Mouse (Mus musculus) layer of hippocampus, adult 2 months (tissue): ENCODE data around the gene Crip1. TPM values are rescaled to one million over a fixed set of nuclear protein-coding genes. Genes with fewer than 3 reads are reported as not detected.

Source experiments
- DNase-seq, 2 experiments: peaks; one replicate each; pipeline ENCODE4 v3.0.0; 2022; ENCODE audit warnings: low spot score in 2 of 2
- H3K27ac ChIP-seq: fragments of 200-600 bp; 2 replicates; pipeline ENCODE4 v1.8.1; 2022
- H3K4me3 ChIP-seq: fragments of 200-600 bp; 2 replicates; pipeline ENCODE4 v1.8.1; 2022; ENCODE audit warnings: mild to moderate bottlenecking
- CTCF ChIP-seq: fragments of 200-600 bp; conservative IDR thresholded peaks from 2 replicates; pipeline ENCODE4 v1.8.1; 2022; ENCODE audit warnings: antibody characterized with exemption, mild to moderate bottlenecking, moderate library complexity
- total RNA-seq, 2 experiments: library from RNA; stranded (reverse); gene quantifications; 2 replicates each; pipeline ENCODE4 v1.2.3; 2021

The Crip1 gene
- total RNA-seq, 2 experiments from 2014 or later: 11.9 to 12.9 TPM

DNA sequence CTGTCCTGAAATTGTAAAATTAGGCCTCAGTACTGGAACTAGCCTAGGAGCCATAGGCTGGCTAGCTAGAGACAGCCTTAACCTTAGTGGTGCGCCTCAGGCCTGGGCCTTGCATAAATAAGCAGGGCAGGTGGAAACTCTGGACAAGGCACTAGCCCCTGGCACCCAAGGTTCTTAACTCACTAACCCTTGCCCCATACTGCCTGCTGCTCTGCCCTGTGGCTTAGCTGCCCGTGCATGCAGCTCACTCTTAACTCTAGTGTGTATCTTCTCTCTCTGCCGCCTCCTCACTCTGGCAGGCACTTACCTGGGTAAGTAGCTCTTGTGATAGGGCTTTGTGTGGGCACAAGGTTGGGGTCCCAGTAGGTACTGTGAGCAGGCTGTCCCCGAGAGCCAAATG is 11.6 kb upstream of the Crip1 start:
- Histone ChIP-seq H3K4me3 (no peak overlapping the region), H3K27ac (no peak overlapping the region)
- TF ChIP-seq CTCF: no peak
- no peak for DNase-seq

- DNase-seq: no peak
- H3K27ac ChIP-seq: no peak overlapping the region
- H3K4me3 ChIP-seq: no peak overlapping the region
- no peak for TF ChIP-seq CTCF
Measured at GRCm38 (mm10) chr12:113135401-113135800, 10.7 kb upstream of the Crip1 start.

DNA sequence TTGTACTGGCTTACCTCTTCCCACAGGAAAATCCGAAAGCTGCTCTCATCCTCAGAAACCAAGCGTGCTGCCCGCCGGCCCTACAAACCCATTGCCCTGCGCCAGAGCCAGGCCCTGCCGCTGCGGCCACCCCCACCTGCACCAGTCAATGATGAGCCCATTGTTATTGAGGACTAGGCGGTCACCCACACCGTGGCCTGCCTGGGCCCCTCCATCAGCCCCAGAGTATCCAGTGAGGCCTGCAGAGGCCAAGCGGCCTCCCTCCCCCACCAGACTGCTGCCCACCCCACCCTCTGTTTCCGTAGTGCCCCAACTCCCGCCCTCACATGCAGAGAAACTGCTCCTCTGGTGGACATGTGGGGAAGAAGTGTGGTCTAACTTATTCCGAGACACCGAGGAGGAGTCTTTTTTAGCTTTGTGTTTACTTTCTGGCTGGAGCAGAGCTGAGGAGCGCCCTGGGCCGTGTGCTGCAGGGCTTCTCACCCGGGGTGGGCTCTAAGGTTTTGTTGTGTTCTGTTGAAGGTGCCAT is 9.6 kb upstream of the Crip1 start:
- DNase-seq: no peak
- 0 out of 2 replicates have a peak, but pooled peaks have one; percentile 16 for TF ChIP-seq CTCF
- H3K27ac ChIP-seq: no peak overlapping the region

DNA sequence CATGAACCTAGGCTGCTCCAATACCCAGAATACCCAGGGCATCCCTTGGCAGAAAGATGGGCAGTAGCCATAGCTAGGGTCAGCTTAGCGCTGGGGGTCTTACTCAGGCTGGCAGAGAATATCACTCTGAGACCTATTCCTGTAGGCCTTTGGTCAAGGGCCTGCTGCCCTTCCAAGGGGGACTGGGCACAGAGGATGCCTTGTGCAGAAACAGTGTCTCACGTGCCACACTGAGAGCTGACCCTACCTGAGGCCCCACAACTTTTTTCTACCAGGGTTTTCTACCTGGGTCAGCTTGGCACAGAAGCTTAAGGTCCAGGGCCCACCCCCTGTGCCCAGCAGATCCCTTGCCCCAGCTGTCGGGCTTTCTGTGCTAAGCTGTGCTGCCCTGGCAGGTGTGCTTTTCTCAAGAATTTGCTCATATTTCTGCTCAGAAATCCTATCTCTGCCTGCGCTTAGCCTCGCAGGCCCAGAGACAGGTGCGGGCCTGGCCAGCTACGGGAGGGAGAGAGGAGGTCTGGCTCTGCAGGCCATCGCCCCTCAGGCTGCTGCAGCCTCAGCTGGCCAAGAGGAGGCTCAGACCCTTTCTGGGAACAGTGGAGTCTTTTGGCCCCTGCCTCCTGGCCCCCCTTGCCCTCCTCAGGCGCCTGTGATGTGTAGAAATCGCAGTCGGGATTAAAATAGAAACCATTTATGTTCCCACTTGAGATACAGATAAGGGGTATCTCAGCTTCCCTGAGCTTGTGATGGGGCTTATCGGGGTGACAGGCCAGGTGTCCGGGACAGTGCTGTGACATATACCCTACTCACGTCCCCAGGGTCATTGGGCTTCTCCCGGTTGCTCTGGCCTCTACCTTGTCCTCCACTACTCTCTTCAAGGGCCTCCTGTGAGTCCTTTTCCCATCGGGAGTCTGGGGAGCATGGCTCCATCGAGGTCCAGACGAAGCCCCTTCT is 8.6 kb upstream of the Crip1 start:
- no peak for TF ChIP-seq CTCF
- Histone ChIP-seq H3K4me3 (no peak overlapping the region), H3K27ac (no peak overlapping the region)
- DNase-seq: no peak

More for the DNA sequence above, 9.6 kb upstream of the Crip1 start:
- H3K4me3 ChIP-seq: no peak overlapping the region

DNA sequence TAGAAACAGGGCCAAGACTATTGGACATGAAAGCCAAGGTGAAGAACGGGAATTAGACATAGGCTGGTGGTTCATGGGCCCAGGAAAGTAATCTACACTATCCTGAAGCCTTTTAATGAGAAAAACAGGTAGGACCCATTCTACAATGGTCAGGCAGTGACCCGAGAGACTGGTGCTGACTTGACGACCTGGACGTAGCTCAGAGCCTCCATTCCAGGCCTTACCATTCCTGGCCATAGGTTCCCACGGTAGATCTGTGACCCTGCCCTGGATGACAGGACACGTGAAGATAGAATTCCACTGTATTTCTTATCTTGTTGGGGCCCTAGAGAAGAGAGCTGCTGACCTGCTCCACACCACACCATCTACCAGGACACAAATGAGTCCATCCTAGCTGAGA is 7.8 kb upstream of the Crip1 start:
- no peak for DNase-seq
- no peak overlapping the region for H3K4me3 ChIP-seq
- TF ChIP-seq CTCF: no peak
- no peak overlapping the region for H3K27ac ChIP-seq

DNA sequence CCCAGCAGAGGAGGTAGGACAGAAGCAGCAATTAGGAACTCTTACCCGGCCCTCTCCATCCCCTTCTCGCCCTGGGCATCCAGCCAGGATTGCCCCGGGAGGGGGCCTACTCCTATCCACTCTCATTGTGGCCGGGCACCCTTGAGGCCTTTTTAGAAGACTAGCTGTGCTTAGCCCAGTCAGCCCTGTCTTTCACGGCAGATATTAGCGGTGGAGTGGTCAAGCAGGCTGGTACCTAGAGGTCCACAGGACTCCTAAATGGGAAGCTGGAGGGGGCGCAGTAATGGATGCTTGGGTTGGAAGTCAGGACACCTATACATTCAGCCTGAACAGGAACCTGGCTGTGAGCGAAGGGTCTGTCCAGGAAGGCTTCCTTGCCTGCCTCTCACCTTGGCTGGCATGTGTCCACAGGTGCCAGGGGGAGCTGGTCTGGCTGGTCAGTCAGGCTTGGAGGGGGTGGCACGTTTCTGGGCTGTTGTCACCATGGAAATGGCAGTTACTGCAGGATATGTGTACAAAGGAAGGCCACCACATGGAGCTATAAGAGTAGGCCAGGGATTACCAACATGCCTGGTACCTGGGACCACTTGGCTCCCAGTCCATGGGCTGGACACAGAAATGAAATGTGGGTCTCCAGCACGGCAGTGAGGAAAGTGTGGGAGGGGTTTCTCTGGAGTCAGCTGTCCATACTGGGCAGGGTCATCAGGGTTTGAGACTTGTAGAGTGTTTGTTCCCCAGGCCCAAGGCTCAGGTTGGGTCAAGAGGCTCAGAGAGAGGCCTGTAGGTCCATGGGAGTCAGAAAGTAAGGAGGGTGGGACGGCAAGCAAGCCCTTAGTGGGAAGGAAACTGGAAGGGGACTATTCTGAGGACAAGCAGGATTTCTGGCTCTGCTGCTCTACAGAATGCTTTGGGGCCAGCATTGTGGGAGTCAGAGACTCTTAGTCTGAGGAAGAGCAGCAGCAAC is 6.9 kb upstream of the Crip1 start:
- Histone ChIP-seq H3K27ac (peak overlapping the region; percentile 88), H3K4me3 (peak overlapping the region; percentile 74)
- TF ChIP-seq CTCF: no peak
- DNase-seq: no peak

- DNase-seq: peak; percentile 87 to 94
- peak within 1 kb of the TSS; percentile 74 for H3K4me3 ChIP-seq
- peak; percentile 52 for TF ChIP-seq CTCF
- peak within 1 kb of the TSS; percentile 88 for H3K27ac ChIP-seq
Measured at GRCm38 (mm10) chr12:113139908-113140615, 6.1 kb upstream of the Crip1 start, which contains the start of gene Crip2. Gene Crip2, plus strand, starts transcription at chr12:113140236.

DNA sequence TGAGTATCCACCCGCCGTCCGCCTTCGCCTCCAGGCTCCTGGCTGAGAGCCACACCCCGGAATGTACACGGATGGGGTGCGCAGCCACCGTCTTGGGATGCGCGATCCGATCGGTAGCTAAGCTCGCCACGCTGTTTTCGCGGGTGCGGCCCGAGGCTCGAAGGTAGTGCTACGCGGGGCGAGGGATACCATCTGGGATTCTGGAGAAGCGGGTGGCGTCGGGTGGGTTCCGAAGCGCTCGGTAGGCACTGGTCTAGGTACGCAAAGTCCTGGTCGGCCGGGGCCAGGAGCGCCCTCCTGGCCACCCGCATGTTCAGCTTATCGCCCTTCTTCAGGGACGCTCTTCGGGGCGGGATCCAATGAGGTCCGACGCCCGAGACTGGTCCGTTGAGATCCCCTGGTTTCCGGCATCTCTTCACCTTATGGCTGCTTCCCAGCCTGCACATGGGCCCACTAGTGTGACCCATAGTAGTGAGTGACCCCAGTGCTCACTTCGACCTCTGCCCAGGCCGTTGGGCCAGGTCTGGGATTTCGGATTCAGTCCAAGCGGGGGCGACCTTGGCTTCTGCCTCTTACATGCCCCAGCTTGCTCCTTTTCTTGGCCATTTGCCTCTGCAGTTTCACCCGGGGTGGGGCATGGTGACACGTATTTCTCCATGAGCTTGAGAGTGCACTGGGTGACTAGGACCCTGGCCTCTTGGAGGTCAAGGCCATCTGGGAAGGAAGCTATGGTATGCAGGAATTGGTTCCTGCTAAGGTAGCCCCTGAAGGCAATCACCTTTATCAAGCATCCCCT is 5.3 kb upstream of the Crip1 start:
- Histone ChIP-seq H3K27ac (peak overlapping the region; percentile 88), H3K4me3 (peak overlapping the region; percentile 74)
- no peak for TF ChIP-seq CTCF
- DNase-seq: no peak

DNA sequence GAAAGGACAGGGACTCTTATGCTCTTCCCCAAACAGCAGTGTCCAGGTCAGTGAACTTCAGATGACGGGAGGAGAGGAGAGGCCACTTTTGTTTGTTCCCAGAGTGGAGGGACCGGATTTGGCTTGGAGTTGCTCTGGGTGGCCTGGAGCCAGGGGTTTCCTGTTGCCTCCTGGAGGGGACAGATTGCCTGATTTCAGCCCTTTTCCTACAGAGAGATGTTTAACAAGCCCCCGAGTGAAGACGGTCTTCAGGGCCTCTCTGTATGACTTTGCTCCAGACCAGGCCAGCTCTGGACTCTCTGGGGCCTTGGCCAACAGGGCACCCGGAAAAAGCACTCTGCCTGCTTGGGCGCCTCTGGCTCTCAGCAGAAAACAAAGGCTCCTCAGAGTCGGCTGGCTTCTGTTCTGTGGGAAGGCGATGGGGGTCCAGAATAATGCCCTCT is 4.6 kb upstream of the Crip1 start:
- peak overlapping the region; percentile 74 for H3K4me3 ChIP-seq
- peak in 1 of 2 experiments; percentile 66 for DNase-seq
- peak overlapping the region; percentile 88 for H3K27ac ChIP-seq
- TF ChIP-seq CTCF: no peak

DNA sequence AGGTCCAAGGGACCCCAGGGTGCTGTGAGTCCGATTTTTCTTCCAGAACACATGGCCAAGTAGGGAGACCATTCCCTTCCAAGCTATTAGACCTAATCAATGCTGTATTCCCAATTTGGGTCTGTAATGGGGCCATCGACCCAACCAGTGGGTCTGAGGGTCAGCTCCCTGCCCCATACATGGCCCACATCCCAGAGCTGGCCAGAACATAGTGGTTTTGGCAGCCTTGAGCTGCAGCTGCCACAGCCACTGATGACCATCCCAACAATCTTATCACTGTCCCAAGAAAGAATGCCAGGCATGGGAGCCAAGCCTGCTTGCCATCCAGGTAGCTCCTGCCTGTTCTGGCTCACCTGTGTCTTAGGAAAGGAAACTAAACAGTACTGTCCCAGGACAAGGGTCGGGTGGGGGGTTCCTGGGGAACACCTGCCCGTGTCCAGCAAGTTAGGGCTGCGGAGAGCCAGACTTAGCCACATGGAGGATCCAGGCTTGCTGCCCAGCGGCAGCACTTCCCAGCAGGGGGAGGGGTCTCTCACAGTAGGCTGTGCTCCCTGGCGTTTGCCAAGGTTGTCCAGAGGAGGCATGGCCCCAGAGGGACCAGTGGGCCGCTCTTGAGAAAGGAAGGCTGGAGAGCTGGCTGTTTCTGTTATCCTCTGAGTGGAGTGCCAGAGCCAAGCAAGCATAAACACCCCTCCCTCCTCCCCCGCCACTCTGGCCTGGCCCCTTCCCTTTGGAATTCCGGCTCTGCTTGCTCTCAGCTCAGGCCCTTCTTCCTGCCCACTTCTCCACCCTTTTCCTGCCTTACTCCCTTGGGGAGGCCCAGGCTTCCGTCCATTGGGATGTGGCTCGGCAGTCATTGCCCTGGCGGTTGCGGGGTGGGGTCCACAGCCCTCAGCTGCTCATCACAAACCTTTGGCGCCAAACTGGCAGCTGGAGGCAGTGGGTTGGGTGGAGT is 3.8 kb upstream of the Crip1 start:
- peak overlapping the region; percentile 88 for H3K27ac ChIP-seq
- peak; percentile 60 to 72 for DNase-seq
- 0 out of 2 replicates have a peak, but pooled peaks have one; percentile 24 for TF ChIP-seq CTCF
- H3K4me3 ChIP-seq: peak overlapping the region; percentile 74
